Mouse (Mus musculus) heart, embryonic 14.5 days (tissue): ENCODE measurements at regions not wholly inside any gene's neighbourhood (a gene's known extent, or its start where the extent isn't known, plus 50 kb on each side); places are given as distances from the start of the nearest gene placed in this dataset.

Experiments
- ATAC-seq: fragments of 200-750 bp; cut with Nextera tagmentation; 2 replicates; pipeline ENCODE4 v1.8.0; 2017; ENCODE audit warnings: low read depth, moderate TSS enrichment; ENCODE audit not compliant: insufficient number of reproducible peaks, insufficient read depth, low FRiP score
- H3K27ac ChIP-seq, 2 experiments: fragments of 200-500 bp in 1 of 2; fragments of 300-500 bp in 1 of 2; sonication (generic) in 1 of 2; replicated peaks in 1 of 2; 2 replicates each; pipeline ENCODE4 v1.5.1; 2012 to 2014; ENCODE audit warnings: low read depth in 2 of 2, low read length in 2 of 2, control low read depth in 1 of 2, mild to moderate bottlenecking in 1 of 2, mixed read lengths in 1 of 2; ENCODE audit not compliant: control insufficient read depth in 1 of 2, insufficient read depth in 1 of 2
- H3K27me3 ChIP-seq: fragments of 300-500 bp; sonication (generic); 2 replicates; pipeline ENCODE4 v1.6.1; 2014; ENCODE audit warnings: mild to moderate bottlenecking, low read length, control low read depth; ENCODE audit not compliant: control insufficient read depth, insufficient read depth
- H3K36me3 ChIP-seq: fragments of 300-500 bp; sonication (generic); 2 replicates; pipeline ENCODE4 v1.6.1; 2014; ENCODE audit warnings: mild to moderate bottlenecking, control low read depth, low read length, mixed read lengths; ENCODE audit not compliant: control insufficient read depth, insufficient read depth
- H3K4me1 ChIP-seq, 2 experiments: fragments of 200-500 bp in 1 of 2; fragments of 300-500 bp in 1 of 2; sonication (generic) in 1 of 2; 2 replicates each; pipeline ENCODE4 v1.6.1; 2012 to 2014; ENCODE audit warnings: low read length in 2 of 2, control low read depth in 1 of 2, mixed read lengths in 1 of 2; ENCODE audit not compliant: control insufficient read depth in 2 of 2, insufficient read depth in 2 of 2
- H3K4me2 ChIP-seq: fragments of 300-500 bp; sonication (generic); 2 replicates; pipeline ENCODE4 v1.6.1; 2014; ENCODE audit warnings: mild to moderate bottlenecking, low read length
- H3K4me3 ChIP-seq, 2 experiments: fragments of 200-500 bp in 1 of 2; fragments of 300-500 bp in 1 of 2; sonication (generic) in 1 of 2; 2 replicates each; pipeline ENCODE4 v1.5.1; 2012 to 2014; ENCODE audit warnings: low read length in 2 of 2, mild to moderate bottlenecking in 2 of 2, control low read depth in 1 of 2, low read depth in 1 of 2, moderate library complexity in 1 of 2; ENCODE audit not compliant: control insufficient read depth in 1 of 2, insufficient read depth in 1 of 2
- H3K9ac ChIP-seq: fragments of 300-500 bp; sonication (generic); 2 replicates; pipeline ENCODE4 v1.6.1; 2014; ENCODE audit warnings: mild to moderate bottlenecking, low read length
- H3K9me3 ChIP-seq: fragments of 300-500 bp; sonication (generic); 2 replicates; pipeline ENCODE4 v1.6.1; 2016; ENCODE audit warnings: low read length, control low read depth; ENCODE audit not compliant: control insufficient read depth
- WGBS: fragments of 180-500 bp; shearing (Covaris S2); extraction: QIAGEN DNeasy Blood & Tissue Kit; methylation state at CpG from one replicate; pipeline ENCODE4 v1.1.7; 2014; 5-methylcytosine and 5-hydroxymethylcytosine counted together

DNA sequence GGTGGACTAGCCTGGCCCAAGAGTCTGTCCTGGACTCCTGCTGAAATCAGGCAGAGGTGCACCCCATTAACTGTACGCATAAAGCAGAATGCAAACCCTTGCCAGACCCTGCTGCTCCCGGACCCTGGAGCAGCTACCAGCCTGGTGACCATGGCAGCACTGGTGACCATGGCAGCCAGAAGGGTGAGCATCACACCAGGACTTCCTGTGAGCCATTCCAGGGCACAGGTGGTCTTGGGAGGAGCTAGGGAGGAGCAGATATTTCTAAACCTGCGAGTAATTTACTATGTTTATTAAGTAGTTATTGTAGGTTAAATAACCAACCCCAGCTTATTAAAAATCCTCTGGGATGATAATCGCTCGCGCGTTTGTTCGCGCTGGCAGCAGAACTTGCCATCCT lies 113.8 kb downstream of the Plxna1 start:
- Histone ChIP-seq H3K9me3 (no peaks in the 10 kb centered on the region), H3K9ac (no peak overlapping the region)
- ATAC-seq: no peak

DNA sequence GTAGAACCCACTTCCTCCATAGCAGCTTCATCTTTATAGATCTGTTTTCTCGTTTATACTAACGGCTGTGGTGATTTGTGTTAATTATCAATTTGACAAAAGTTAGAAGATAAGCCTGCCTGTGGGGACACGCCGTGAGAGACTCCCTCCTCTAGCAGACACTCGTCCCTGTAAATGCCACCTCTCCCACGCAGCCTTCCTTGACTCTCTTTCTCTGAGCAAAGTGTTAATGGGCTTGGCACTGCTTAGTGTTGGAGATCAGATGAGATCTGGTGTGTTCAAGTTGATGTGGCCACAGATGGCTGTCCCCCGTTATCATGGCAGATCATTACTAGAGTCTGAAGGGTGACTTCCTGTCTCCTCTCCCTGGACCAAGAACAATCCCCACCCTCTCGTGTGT lies 113.1 kb downstream of the Plxna1 start:
- no peak overlapping the region for H3K4me3 ChIP-seq
- H3K36me3 ChIP-seq: no peaks in the 10 kb centered on the region
- no peak overlapping the region for H3K9ac ChIP-seq
- 63% methylated on average over 8 of the region's 8 CpGs for WGBS
- H3K4me2 ChIP-seq: no peak overlapping the region
- H3K27ac ChIP-seq: no peak overlapping the region
- H3K9me3 ChIP-seq: no peaks in the 10 kb centered on the region
- H3K27me3 ChIP-seq: peaks cover 3% of the 10 kb centered on the region; the same call in 1 of the 2 replicates
- no peak for ATAC-seq
- no peaks in the 10 kb centered on the region for H3K4me1 ChIP-seq

More for the DNA sequence above, 113.8 kb downstream of the Plxna1 start:
- Histone ChIP-seq H3K27me3 (peaks cover 4% of the 10 kb centered on the region), H3K4me2 (no peak overlapping the region), H3K4me3 (no peak overlapping the region), H3K36me3 (no peaks in the 10 kb centered on the region), H3K27ac (no peak overlapping the region), H3K4me1 (no peaks in the 10 kb centered on the region)
- WGBS: 86% methylated on average over 9 of the region's 9 CpGs

DNA sequence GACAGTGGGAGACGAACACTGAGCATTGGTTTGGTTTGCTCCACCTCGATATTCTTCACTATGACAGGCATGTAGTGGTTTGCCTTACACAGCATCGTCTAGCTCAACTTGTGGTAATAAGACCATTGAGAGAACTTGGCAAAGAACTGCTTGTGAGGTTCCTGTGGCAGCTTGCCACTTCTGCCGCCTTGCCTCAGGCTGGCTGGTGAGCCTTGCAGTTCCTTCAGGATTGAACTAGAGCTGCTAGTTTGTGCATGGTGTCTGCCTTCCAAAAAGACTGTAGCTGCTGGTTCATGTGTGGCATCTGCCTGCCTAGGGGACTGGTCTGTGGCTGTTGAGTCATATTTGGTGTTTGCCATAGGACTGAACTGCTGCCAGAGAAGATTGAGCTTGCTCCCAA lies 110.8 kb downstream of the Plxna1 start:
- 77% methylated on average over 4 of the region's 4 CpGs for WGBS
- H3K4me3 ChIP-seq: no peak overlapping the region
- no peaks in the 10 kb centered on the region for H3K4me1 ChIP-seq
- H3K36me3 ChIP-seq: no peaks in the 10 kb centered on the region
- no peak overlapping the region for H3K4me2 ChIP-seq
- H3K9me3 ChIP-seq: no peaks in the 10 kb centered on the region
- H3K27ac ChIP-seq: no peak overlapping the region
- no peak for ATAC-seq
- no peak overlapping the region for H3K9ac ChIP-seq
- H3K27me3 ChIP-seq: no peaks in the 10 kb centered on the region; the same call in 1 of the 2 replicates

DNA sequence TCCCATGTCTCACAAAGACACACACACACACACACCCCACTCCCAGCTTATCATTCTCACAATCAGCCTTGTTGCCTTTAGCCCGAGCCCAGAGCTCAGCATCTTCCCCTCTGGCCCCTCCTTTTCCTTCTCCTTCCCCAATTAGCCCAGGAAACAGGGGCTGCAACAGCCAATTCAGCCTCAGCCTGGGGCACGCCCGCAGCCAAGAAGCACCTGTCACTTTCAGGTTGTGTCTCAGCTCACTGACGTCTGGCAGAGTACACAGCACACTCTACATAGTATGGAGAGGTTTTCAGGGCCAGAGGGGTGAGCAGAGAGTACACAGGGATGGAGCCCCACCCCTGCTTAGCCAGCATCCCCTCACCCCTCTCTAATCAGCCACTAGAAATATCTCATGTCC lies 106.4 kb downstream of the Plxna1 start:
- Histone ChIP-seq H3K36me3 (no peaks in the 10 kb centered on the region), H3K27ac (no peak overlapping the region), H3K27me3 (no peaks in the 10 kb centered on the region), H3K9ac (no peak overlapping the region), H3K9me3 (no peaks in the 10 kb centered on the region), H3K4me2 (no peak overlapping the region), H3K4me3 (no peak overlapping the region), H3K4me1 (no peaks in the 10 kb centered on the region)
- ATAC-seq: no peak
- WGBS: 42% methylated on average over 4 of the region's 4 CpGs

DNA sequence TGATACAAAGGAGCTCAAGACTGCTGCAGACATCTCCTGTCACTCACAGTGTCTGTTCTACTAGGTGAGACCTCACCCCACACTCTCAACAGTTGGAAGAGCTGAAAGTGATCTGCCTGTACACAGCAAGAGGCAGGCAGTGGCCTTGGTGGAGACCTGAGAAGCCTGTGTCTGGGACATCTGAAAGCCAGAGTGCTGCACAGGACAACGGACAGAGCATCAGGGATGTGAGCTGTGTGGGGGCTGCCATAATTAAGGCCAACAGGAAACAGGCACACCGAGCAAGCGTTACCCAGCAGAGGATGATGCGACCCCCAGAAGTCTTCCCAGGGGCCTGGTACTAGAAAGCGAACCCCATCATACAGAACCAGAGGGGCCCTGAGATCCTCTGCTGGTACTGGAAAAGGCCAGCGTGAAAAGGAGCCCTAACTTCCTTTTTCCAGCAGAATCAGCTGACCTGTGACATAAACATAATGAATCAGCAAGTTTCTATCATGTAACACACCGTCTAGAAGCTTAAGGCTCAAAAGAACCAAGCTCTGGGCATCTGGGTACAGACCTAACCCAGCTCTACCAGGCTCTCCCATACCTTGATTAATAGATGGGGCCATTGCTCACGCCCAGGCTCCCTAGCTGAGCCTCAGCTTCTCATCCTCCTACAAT lies 105.7 kb downstream of the Plxna1 start:
- no peaks in the 10 kb centered on the region for H3K9me3 ChIP-seq
- ATAC-seq: no peak
- H3K4me2 ChIP-seq: no peak overlapping the region
- no peaks in the 10 kb centered on the region for H3K4me1 ChIP-seq
- H3K9ac ChIP-seq: no peak overlapping the region
- WGBS: 66% methylated on average over 8 of the region's 8 CpGs
- H3K27me3 ChIP-seq: no peaks in the 10 kb centered on the region
- H3K36me3 ChIP-seq: no peaks in the 10 kb centered on the region
- H3K4me3 ChIP-seq: no peak overlapping the region
- no peak overlapping the region for H3K27ac ChIP-seq

DNA sequence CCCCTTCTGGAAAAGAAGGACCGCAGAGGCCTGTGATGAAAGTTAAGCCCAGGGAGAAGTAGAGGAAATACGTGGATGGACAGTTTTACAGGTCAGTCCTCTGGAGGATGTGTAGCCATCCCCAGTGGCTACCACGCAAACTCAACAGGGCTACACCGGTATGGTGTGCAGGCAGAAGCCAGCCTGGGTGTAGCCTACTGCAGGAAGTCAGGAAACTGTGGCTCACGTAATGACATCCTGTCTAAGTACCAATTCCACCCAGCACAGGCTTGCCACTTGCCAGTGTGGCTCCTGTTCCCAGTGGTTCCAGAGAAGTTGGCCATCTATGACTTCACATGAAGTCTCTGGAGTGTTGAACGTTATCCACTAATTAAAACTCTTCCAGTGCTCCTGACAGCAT lies 105.0 kb downstream of the Plxna1 start:
- H3K27me3 ChIP-seq: no peaks in the 10 kb centered on the region
- H3K4me3 ChIP-seq: no peak overlapping the region
- H3K27ac ChIP-seq: no peak overlapping the region
- H3K4me2 ChIP-seq: no peak overlapping the region
- H3K9ac ChIP-seq: no peak overlapping the region
- H3K9me3 ChIP-seq: no peaks in the 10 kb centered on the region
- no peak for ATAC-seq
- no peaks in the 10 kb centered on the region for H3K36me3 ChIP-seq
- 70% methylated on average over 6 of the region's 6 CpGs for WGBS
- H3K4me1 ChIP-seq: no peaks in the 10 kb centered on the region

DNA sequence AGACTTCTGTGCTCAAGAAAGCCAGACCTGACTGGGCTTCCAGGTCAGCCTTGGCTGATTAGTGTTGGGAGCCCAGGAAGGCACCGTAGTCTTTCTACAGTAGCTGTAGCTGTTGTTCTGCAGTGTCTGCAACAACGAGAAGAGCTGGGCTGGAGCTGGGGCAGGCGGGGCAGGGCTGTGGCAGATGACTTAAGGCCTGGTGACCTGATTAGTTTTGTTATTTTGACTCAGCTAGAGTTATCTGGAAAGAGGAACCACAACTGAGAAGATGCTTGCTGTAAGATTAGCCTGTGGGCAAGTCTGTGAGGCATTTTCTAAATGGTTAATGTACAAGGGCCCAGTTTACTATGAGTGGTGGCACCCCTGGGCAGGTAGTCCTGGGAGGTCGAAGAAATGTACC lies 104.3 kb downstream of the Plxna1 start:
- Histone ChIP-seq H3K4me3 (no peak overlapping the region), H3K9ac (no peak overlapping the region), H3K27me3 (no peaks in the 10 kb centered on the region), H3K9me3 (no peaks in the 10 kb centered on the region), H3K4me2 (no peak overlapping the region), H3K4me1 (no peaks in the 10 kb centered on the region), H3K36me3 (no peaks in the 10 kb centered on the region), H3K27ac (no peak overlapping the region)
- ATAC-seq: no peak
- WGBS: 72% methylated on average over 4 of the region's 4 CpGs

DNA sequence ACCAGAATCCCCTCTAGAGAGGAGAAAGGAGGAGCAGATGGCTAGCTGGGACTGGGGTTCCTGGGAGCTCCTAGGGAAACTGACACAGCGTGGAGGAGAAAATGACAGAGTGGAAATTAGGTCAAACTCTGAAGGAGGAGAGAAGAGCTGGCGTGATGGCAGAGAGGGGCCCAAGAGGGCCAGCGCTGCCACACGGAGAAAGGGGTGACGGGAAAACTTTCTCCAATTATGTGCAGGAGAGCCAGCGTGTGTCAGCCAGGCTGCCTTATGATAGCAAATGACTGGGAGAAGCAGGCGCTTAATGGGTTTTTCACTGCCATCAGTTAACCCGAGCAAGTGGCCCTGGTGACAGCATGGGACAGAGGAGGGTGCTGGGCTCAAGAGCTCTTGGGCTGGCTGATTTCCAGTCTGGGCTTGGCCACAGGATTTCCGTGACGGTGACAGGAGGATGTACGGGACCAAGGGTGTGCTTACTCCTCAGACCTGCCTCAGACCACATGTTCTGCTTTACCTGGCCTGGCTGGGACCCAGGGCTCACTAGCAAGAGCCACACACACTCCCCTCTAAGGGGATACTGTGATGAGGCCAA lies 102.9 kb downstream of the Plxna1 start:
- ATAC-seq: no peak
- WGBS: 69% methylated on average over 11 of the region's 11 CpGs

More for the DNA sequence above, 102.9 kb downstream of the Plxna1 start:
- Histone ChIP-seq H3K36me3 (no peaks in the 10 kb centered on the region), H3K9ac (no peak overlapping the region), H3K27me3 (no peaks in the 10 kb centered on the region), H3K4me3 (no peak overlapping the region), H3K9me3 (no peaks in the 10 kb centered on the region), H3K27ac (no peak overlapping the region), H3K4me1 (no peaks in the 10 kb centered on the region), H3K4me2 (no peak overlapping the region)
